Mouse (Mus musculus) urinary bladder, postnatal 4 days (tissue): ENCODE measurements around the gene Stam.

Source experiments
- DNase-seq, 2 experiments: peaks; one replicate each; pipeline ENCODE4 v3.0.0; 2021 to 2022; ENCODE audit warnings: low spot score in 2 of 2

The Stam gene

GRCm38 (mm10) chr2:14126387-14126786 lies 52.5 kb downstream of the Stam start:
- DNase-seq, result no peak

- DNase-seq, result no peak
Measured at GRCm38 (mm10) chr2:14127629-14128028, 53.7 kb downstream of the Stam start.

- DNase-seq, result no peak
Measured at GRCm38 (mm10) chr2:14130641-14131339, 56.9 kb downstream of the Stam start.

- no peak for DNase-seq
Measured at GRCm38 (mm10) chr2:14132468-14133326, 58.8 kb downstream of the Stam start.

GRCm38 (mm10) chr2:14136906-14137305 lies 63.0 kb downstream of the Stam start:
- no peak for DNase-seq

GRCm38 (mm10) chr2:14139590-14139989 lies 65.7 kb downstream of the Stam start:
- no peak for DNase-seq

DNA sequence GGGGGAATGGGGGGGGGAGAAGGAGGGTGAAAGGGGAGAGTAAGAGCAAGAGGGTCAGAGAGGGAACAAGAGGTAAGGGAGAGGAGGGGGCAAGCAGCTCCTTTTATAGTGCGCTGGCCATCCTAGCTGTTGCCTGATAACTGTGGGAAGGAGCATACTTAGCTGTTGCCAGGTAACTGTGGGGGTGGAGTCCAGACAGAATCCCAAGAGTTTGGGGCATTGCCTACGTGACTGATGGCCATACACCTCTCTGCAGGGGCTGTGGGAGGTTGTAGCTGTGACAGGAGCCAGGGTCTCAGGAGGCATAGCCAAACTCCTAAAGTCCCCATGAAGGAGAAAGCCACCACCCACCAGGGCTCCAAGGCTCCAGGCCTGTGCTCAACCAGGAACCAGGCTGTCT lies 66.1 kb downstream of the Stam start:
- DNase-seq, result no peak

DNA sequence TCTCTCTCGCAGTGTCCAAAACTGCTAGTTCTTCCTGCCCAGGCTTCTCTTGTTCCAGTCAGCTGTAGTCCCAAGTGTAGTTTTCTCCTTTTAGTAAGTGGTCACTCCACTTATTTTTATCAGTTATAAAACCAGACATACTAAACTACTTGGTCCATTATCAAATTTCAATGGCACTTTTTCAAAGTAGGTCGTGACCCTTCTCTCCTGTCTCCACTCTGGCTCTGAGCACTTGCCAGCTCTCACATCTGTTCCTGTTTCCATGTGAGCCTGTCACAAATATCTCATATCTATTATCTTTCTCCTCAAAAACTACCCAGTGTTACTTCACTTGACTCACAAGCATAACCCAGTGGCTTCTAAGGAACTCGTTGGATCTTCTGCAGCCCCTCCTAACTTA lies 71.4 kb downstream of the Stam start:
- no peak for DNase-seq

DNA sequence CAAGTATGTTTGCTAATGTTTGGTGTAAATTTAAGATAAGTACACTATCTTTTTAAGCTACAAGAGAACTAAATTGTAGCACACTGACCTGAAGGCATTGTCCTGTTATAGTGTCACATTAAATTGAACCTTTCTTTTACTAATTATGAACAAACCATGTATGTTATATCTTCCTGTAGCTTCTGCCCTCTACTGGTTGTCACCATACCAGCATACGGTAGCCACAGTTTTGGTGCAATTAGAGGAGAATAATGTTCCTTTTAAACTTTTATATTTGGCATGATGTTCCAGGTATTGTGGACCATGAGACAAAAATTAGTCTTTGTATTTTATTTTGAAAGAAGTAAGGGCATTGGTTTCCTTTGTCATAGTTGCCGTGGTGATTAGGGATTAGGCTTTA lies 73.0 kb downstream of the Stam start:
- DNase-seq, result no peak

DNA sequence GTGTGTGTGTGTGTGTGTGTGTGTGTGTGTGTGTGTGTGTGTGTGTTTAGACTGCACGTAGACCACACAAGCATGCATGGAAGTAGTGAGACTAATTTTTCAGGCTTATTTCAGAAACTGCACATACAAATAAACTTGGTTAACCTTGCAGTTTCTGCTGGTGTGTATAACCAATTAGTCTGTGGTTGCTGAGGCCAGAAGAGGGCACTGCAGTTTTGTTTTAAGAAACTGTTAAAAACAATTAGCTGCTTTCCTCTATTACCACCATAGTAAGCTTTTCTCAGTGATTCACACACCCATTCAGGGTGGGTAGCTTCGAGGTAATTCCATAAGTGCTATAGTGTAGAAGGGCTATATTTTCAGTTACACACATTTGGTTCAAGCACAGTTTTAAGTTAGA lies 76.9 kb downstream of the Stam start:
- DNase-seq, result no peak

DNA sequence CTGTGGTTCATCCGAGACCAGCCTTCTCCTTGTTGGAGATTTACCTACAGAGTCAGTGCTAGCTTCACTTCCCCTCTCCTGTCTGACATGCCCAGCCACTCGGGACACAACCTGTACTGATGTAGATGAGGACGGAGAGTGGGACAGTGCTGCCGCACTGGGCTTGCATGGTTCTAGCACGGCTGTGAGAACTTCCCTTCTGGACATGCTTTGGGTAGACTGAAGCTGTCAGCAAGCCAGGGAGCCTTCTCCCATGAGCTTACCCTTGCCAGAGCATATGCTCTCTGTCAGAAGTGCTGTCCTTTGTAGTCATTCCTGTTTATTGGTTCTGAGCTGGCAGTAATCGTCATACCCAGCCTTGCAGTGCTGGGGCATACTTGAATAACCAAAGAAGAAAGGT lies 78.0 kb downstream of the Stam start:
- no peak for DNase-seq

- DNase-seq, result no peak
Measured at GRCm38 (mm10) chr2:14159047-14159446, 85.1 kb downstream of the Stam start.

DNA sequence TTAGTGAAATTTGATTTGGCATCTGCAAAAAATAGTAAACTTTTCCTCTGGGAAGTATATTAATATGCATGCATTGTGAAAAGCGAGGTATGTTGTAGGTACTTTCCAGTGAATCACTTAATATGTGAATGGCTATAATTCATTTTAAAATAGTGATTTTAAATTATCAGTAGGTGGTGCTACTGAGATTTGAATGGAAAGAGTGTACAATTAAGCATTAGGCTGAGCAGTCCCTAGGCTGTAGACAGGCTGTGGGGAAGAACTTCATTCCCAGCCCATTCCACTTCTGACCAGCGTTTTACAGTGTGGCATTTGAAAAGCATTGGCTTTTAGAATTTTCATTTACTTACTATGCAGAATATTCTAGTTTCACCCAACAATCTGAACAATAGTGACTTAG lies 85.9 kb downstream of the Stam start:
- no peak for DNase-seq

DNA sequence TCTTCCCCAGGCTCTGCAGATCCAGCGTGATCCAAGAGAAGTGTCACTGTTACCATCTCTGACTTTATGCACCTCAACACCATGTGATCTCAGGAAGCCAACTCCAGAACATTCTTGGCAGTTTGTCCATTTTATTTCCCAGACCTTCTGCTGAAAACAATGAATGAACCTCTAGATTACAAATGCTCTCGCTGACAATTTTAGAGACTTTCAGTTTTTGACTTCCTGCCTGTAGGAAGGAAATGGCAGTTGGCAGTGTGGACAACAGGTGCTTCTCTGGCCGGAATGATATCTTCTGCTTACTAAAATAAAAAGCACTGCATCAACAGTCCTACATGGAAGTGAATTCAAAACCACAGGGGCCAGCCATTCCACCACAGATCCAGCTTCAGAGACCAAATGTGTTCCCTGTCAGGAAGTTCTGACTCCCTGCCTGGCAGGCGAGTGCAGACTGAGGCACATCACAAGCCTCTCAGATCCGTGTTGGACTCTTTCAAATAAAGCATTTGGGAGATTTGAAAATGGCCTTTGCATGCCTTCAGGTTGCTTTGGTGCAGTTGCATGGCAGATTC lies 90.6 kb downstream of the Stam start:
- no peak for DNase-seq

DNA sequence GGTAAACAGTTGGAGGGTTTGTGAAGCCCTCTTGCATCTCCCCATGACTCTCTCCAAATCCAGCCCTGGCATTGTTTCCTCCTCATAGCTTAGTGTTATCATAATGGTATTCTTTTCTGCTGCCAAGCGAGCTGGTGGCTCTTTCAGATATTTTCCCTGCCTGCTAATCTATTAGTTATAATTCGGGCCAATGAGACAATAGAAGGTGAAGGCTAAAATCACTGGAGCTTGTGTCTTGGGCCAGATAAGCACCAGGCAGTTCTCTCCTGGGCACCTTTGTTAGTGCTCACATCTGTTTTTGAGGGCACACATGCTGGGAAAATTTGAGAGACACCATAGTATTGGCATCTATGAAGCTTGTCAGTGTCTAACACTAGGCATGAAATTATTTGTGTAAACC lies 91.2 kb downstream of the Stam start:
- DNase-seq, result no peak

DNA sequence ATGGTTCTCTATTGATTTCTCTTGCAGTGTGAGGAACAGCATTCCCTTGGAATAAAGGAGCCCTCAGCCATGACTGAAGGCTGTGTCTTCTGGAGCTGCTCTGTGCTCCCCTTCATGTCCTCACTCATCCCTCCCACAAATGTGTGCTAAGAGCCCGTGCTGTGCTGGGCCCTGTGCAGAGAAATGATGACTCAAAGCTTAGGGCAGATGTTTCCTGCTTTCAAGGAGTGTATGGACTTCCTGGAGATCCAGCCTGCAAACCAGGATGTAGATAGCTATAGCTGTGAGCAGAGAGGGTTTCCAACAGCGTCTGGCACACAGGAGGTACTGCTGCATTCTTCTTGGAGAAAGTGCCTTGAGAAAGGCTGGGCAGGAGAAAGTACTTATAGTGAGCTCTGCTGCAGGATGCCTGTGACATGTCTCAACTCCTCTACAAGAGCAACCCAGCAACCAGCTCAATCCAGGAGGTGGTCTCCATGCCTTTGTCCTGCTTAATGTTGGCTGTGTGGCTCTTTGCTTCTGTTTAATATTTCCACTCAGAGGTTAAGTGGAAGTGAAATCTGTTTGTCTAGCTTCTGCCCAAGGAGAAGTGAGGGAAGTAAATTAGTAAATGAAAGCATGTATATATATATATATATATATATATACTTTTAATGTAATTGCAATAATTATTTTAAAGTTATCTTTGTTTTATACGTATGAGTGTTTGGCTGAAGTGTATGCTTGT lies 91.9 kb downstream of the Stam start:
- DNase-seq, result no peak

DNA sequence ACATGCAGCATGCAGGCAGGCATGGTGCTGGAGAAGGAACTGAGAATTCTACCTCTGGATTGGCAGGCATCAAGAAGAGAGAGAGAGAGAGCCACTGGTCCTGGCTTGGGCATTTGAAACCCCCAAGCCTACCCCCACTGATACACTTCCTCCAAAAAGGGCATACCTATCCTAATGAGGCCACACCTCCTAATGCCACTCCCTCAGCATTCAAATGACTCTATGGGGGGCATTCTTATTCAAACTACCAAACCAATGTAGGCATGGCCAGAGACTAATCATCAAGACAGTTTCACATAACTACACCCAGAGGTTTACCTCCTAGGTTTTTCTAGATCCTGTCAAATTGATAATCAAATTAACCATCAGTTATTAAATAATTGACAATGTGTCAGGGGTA lies 93.8 kb downstream of the Stam start:
- no peak for DNase-seq

DNA sequence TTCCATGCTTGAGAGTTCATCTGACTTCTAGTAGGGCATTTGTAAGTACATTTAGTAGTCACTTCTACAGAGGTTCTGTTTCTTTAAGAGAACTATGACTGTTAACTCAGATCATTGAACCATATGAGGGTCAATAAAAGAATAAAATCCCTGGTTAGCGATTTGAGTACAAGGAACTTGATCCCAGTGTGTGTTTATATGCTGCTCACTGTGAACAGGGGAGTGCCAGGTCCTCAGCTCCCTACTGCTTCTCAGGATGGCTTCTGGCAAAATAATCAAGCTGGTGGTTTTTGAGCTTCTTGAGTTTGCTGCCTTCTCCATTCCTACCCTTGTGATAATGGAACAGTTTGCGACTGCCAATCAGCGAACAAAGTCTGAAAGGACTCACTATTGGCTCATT lies 100.4 kb downstream of the Stam start, which contains the start of gene Tmem236:
Gene Tmem236 (plus strand): TSS at position 190 of the 400 bp plus-strand sequence.
- DNase-seq, result no peak

GRCm38 (mm10) chr2:14176460-14177193 lies 102.7 kb downstream of the Stam start:
- no peak for DNase-seq

DNA sequence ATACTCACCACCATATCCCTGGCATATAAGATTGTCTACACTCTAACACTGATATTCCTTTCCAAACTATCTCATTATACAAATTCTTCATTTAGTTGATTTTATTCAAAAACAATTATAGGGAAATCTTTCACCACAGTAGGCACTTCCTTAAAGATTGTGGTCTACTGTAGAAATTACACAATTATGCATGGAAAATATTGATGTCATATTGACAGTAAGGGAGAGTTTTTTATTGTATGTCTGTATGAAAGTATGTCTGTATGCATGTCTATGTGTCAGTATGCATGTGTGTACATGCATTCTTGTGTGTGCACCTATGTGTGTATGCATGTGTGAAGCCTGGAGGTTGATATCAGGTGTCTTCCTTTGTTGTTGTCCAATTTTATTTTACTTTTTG lies 110.5 kb downstream of the Stam start:
- no peak for DNase-seq

DNA sequence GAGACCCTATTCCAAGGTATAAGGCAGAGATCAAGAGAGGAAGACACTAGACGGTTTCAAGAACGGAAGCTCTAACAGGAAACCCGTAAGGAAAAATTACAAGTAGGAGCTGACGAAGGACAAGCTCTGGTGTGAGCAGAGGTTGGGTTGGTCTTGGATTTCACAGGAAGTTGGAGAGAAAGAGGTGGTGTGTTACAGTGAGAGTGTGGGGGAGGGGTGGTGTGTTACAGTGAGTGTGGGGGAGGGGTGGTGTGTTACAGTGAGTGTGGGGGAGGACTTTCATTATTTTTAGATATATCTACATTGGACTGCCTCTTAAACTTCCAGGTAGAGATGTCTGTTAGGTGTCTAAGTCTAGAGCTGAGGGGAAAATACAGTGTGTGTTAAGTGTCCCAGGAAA lies 116.8 kb downstream of the Stam start:
- no peak for DNase-seq

- DNase-seq, result no peak
Measured at GRCm38 (mm10) chr2:14191601-14192000, 117.7 kb downstream of the Stam start.
